Mouse (Mus musculus) adrenal gland, postnatal 4 days (tissue): ENCODE measurements around the gene Abhd10. TPM values are rescaled to one million over a fixed set of nuclear protein-coding genes. Genes with fewer than 3 reads are reported as not detected.

Experiments
- DNase-seq, 2 experiments: peaks; one replicate each; pipeline ENCODE4 v3.0.0; 2021 to 2022; ENCODE audit warnings: low spot score in 2 of 2, mixed read lengths in 2 of 2
- long read RNA-seq, 2 experiments: library from polyadenylated mRNA; stranded (forward); transcript quantifications; one replicate each; pipeline ENCODE4 v2.0.0; 2021
- total RNA-seq, 2 experiments: library from RNA; stranded (reverse); gene quantifications; 2 replicates each; pipeline ENCODE4 v1.2.3; 2021

The Abhd10 gene
- total RNA-seq: 10 to 100 TPM; 31.8 to 36.8 TPM
- long read RNA-seq, experiment 1, transcript Abhd10-201 (5 exons, 2,848 nt): major isoform, 18 of 38 reads
- long read RNA-seq, experiment 1, partial matches to known transcripts: 8 of 38 reads
- long read RNA-seq, experiment 1, other reads (novel, unspliced or antisense): 12 of 38 reads
- long read RNA-seq, experiment 2, transcript Abhd10-201 (5 exons, 2,848 nt): major isoform, 12 of 32 reads
- long read RNA-seq, experiment 2, partial matches to known transcripts: 9 of 32 reads
- long read RNA-seq, experiment 2, other reads (novel, unspliced or antisense): 11 of 32 reads

- DNase-seq: peak; percentile 97 to 99
Observed at GRCm38 (mm10) chr16:45742615-45743476, at the start of gene Abhd10. Abhd10 (minus strand) TSS chr16:45742955.

- no peak for DNase-seq
Observed at GRCm38 (mm10) chr16:45791286-45791685, 48.5 kb upstream of the Abhd10 start.

- DNase-seq: no peak
Observed at GRCm38 (mm10) chr16:45789311-45789710, 46.6 kb upstream of the Abhd10 start.

GRCm38 (mm10) chr16:45787650-45788049 is 44.9 kb upstream of the Abhd10 start:
- no peak for DNase-seq

- DNase-seq: no peak
Observed at GRCm38 (mm10) chr16:45786639-45787038, 43.9 kb upstream of the Abhd10 start.

GRCm38 (mm10) chr16:45780001-45780400 is 37.2 kb upstream of the Abhd10 start:
- no peak for DNase-seq

GRCm38 (mm10) chr16:45774813-45775212 is 32.1 kb upstream of the Abhd10 start:
- no peak for DNase-seq

- no peak for DNase-seq
Observed at GRCm38 (mm10) chr16:45770914-45771313, 28.2 kb upstream of the Abhd10 start.

GRCm38 (mm10) chr16:45767853-45768640 is 25.3 kb upstream of the Abhd10 start:
- DNase-seq: no peak

- no peak for DNase-seq
Observed at GRCm38 (mm10) chr16:45767434-45767833, 24.7 kb upstream of the Abhd10 start.

GRCm38 (mm10) chr16:45765801-45766494 is 23.2 kb upstream of the Abhd10 start:
- DNase-seq: no peak

GRCm38 (mm10) chr16:45765102-45765501 is 22.3 kb upstream of the Abhd10 start:
- no peak for DNase-seq

GRCm38 (mm10) chr16:45762859-45763505 is 20.2 kb upstream of the Abhd10 start:
- DNase-seq: no peak

GRCm38 (mm10) chr16:45761425-45761824 is 18.7 kb upstream of the Abhd10 start:
- DNase-seq: no peak

GRCm38 (mm10) chr16:45758726-45759269 is 16.0 kb upstream of the Abhd10 start:
- no peak for DNase-seq

- DNase-seq: peak in 1 of 2 experiments; percentile 17
Observed at GRCm38 (mm10) chr16:45757421-45758078, 14.8 kb upstream of the Abhd10 start.

- no peak for DNase-seq
Observed at GRCm38 (mm10) chr16:45756855-45757254, 14.1 kb upstream of the Abhd10 start.

- no peak for DNase-seq
Observed at GRCm38 (mm10) chr16:45743591-45744144, 913 bp upstream of the Abhd10 start.

- DNase-seq: no peak
Observed at GRCm38 (mm10) chr16:45737880-45738279, 4.9 kb downstream of the Abhd10 start.
